Mouse (Mus musculus) heart, embryonic 10.5 days (tissue): ENCODE measurements around the gene Tmub2. TPM values are rescaled to one million over a fixed set of nuclear protein-coding genes. Genes with fewer than 3 reads are reported as not detected.

Experiments used
- DNase-seq: peaks from one replicate; pipeline ENCODE4 v3.0.0-alpha.2; 2017; ENCODE audit warnings: low spot score
- H3K27ac ChIP-seq: fragments of 300-500 bp; sonication (generic); 2 replicates; pipeline ENCODE4 v1.5.1; 2016; ENCODE audit warnings: mild to moderate bottlenecking
- H3K27me3 ChIP-seq: fragments of 300-500 bp; sonication (generic); 2 replicates; pipeline ENCODE4 v1.6.1; 2016; ENCODE audit warnings: mild to moderate bottlenecking; ENCODE audit not compliant: poor library complexity, insufficient read depth, severe bottlenecking
- H3K36me3 ChIP-seq: fragments of 300-500 bp; sonication (generic); 2 replicates; pipeline ENCODE4 v1.6.1; 2016; ENCODE audit warnings: mild to moderate bottlenecking, moderate library complexity
- H3K4me1 ChIP-seq: fragments of 300-500 bp; sonication (generic); 2 replicates; pipeline ENCODE4 v1.6.1; 2016; ENCODE audit warnings: mild to moderate bottlenecking
- H3K4me3 ChIP-seq: fragments of 300-500 bp; sonication (generic); 2 replicates; pipeline ENCODE4 v1.5.1; 2016; ENCODE audit warnings: mild to moderate bottlenecking, moderate library complexity
- H3K9me3 ChIP-seq: fragments of 300-500 bp; sonication (generic); 2 replicates; pipeline ENCODE4 v1.6.1; 2016; ENCODE audit warnings: mild to moderate bottlenecking, moderate library complexity
- WGBS: fragments of 180-500 bp; shearing (Covaris S2); methylation state at CpG from one replicate; pipeline ENCODE4 v1.1.7; 2016; 5-methylcytosine and 5-hydroxymethylcytosine counted together
- polyA plus RNA-seq: library from polyadenylated mRNA; unstranded; fragments of >200 nt; fragmentation: Nextera tagmentation; extraction: Ambion mirVana; gene quantifications from 2 replicates; pipeline ENCODE4 v1.2.1, GENCODE M21; 2016

Gene Tmub2
- polyA plus RNA-seq, 1 experiment from 2014 or later: 41.8 TPM

GRCm38 (mm10) chr11:102285095-102285834, 534 bp downstream of the Tmub2 start:
- no peak for DNase-seq
- H3K36me3 ChIP-seq: peaks cover 28% of the 10 kb centered on the region
- peak overlapping the region; percentile 90 for H3K27ac ChIP-seq
- H3K4me1 ChIP-seq: peaks cover 18% of the 10 kb centered on the region
- H3K4me3 ChIP-seq: peak overlapping the region; percentile 76
- H3K27me3 ChIP-seq: no peaks in the 10 kb centered on the region
- 5% methylated on average over 31 of the region's 31 CpGs for WGBS
- no peaks in the 10 kb centered on the region for H3K9me3 ChIP-seq

DNA sequence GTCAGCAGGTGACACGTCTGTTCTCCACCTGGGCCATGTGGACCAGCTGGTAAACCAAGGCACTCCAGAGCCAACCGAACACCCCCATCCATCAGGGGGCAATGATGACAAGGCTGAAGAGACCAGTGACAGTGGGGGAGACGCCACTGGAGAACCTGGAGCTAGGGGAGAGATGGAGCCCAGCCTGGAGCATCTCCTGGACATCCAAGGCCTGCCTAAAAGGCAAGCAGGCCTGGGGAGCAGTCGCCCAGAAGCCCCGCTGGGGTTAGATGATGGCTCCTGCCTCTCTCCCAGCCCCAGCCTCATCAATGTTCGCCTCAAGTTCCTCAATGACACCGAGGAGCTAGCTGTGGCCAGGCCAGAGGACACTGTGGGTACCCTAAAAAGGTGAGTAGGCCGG, 2.8 kb downstream of the Tmub2 start:
- peaks cover 25% of the 10 kb centered on the region for H3K4me1 ChIP-seq
- DNase-seq: no peak
- H3K9me3 ChIP-seq: no peaks in the 10 kb centered on the region
- no peaks in the 10 kb centered on the region for H3K27me3 ChIP-seq
- H3K4me3 ChIP-seq: peak overlapping the region; percentile 0; the same call in 1 of the 2 replicates
- H3K36me3 ChIP-seq: peaks cover 50% of the 10 kb centered on the region
- H3K27ac ChIP-seq: no peak overlapping the region; the same call in 1 of the 2 replicates
- WGBS: 90% methylated on average over 8 of the region's 8 CpGs

DNA sequence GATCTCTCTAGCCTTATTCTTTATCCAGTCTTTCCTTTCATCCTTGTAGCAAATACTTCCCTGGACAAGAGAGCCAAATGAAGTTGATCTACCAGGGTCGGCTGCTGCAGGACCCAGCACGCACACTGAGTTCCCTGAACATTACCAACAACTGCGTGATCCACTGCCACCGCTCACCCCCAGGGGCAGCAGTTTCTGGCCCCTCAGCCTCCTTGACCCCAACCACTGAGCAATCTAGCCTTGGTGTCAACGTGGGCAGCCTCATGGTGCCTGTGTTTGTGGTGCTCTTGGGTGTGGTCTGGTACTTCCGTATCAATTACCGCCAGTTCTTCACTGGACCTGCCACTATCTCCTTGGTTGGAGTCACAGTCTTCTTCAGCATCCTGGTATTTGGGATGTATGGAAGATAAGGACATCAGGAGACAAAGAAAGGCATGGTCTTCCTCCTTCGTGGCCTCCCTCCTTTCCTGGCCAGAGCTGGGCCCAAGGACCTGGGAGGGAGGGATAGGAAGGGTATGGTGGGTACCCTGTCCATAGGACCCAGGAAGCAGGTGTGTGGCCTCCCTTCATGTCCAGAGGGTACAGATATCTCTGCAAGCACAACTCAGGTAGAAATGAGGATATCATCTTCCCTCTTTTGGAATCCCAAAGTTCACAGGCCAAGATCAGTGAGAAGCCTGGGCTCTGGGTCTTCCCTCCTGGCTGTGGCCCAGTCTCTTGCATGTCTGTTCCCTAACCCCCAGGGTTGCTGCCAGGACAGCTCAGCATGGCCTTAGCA, 3.5 kb downstream of the Tmub2 start:
- Histone ChIP-seq H3K4me3 (no peak overlapping the region), H3K4me1 (peaks cover 25% of the 10 kb centered on the region), H3K27me3 (no peaks in the 10 kb centered on the region), H3K27ac (no peak overlapping the region), H3K9me3 (no peaks in the 10 kb centered on the region), H3K36me3 (peaks cover 57% of the 10 kb centered on the region)
- 80% methylated on average over 8 of the region's 8 CpGs for WGBS
- DNase-seq: no peak

- DNase-seq: no peak
- Histone ChIP-seq H3K27ac (no peak overlapping the region), H3K4me3 (no peak overlapping the region), H3K27me3 (no peaks in the 10 kb centered on the region), H3K36me3 (peaks cover 64% of the 10 kb centered on the region), H3K9me3 (no peaks in the 10 kb centered on the region), H3K4me1 (peaks cover 25% of the 10 kb centered on the region)
- WGBS: 82% methylated on average over 2 of the region's 2 CpGs
These were observed 4.2 kb downstream of the Tmub2 start for GRCm38 (mm10) chr11:102288913-102289312.

DNA sequence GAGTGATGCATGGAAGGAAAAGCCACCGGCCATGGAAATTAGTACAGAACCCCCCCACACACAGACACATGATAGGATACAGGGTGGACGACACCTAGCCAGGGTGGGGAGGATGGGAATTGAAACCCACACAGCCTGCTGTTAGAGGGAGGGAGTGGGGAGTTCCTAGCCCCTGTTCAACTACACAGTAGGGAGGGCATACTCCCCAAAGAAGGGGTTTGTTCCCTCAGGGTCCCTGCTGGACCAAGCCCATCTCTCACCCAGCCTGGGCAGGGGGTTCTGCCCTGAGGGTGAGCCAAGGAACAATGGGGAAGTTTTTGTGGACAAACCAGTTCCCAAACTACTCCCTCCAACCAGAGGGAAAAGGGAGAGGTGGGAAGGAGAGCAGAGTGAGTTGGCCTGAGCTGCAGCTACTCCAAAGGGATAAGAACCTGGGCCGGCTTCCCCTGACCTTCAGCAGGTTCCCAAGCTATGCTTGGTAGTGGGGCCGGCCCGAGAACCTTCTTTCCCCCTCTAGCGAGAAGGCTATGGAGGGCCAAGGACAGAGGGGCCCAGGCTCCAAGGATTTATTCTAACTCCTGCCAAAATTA, 4.9 kb downstream of the Tmub2 start:
- no peaks in the 10 kb centered on the region for H3K27me3 ChIP-seq
- no peak overlapping the region for H3K4me3 ChIP-seq
- no peak for DNase-seq
- peaks cover 29% of the 10 kb centered on the region for H3K4me1 ChIP-seq
- WGBS: 65% methylated on average over 6 of the region's 6 CpGs
- no peaks in the 10 kb centered on the region for H3K9me3 ChIP-seq
- H3K36me3 ChIP-seq: peaks cover 71% of the 10 kb centered on the region
- no peak overlapping the region for H3K27ac ChIP-seq

DNA sequence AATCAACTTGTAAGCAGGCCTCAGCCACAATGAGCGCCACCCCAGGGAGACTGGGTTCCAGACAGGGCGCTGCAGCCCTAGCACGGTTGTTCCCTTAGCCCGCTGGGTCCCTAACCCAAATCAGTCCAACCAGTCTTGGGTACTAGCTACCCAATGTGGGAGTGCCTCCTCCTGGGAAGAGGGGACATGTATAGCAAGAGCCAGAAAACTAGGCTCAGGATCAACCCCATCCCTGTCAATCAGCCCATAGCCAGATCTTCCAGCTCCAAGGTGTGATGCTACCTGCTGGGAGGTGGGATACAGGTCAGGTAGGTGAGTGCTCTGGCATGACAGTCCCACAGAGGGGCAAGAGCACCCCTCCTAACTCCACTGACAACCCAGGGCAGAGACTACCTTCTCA, 5.4 kb downstream of the Tmub2 start:
- Histone ChIP-seq H3K4me3 (no peak overlapping the region), H3K36me3 (peaks cover 74% of the 10 kb centered on the region)
- 80% methylated on average over 4 of the region's 4 CpGs for WGBS

DNA sequence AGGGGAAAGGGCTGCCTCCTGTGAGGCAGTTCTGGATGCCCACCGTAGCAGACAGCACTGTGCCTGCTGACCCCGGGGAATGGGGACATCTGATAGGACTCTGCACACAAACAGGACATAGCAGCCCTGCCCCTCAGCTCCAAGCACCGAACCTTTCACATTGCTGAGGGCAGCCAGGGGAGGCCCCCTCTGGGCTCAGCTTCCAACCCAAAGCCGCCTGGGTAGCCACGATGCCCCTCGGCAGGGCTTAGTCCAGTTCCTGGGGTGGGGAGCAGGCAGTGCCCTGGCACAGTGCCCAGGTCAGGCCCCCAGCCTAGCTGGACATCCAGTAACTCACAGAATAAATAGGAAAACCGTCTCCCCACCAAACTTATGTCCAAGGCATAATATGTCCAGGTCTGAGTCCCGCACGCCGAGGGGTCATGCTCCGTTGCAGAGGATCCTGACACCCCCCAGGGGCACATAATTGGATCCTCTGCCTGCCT, 6.4 kb downstream of the Tmub2 start:
- DNase-seq: no peak
- no peak overlapping the region for H3K27ac ChIP-seq
- H3K9me3 ChIP-seq: no peaks in the 10 kb centered on the region
- WGBS: 84% methylated on average over 11 of the region's 11 CpGs
- H3K4me3 ChIP-seq: no peak overlapping the region
- H3K36me3 ChIP-seq: peaks cover 74% of the 10 kb centered on the region
- no peaks in the 10 kb centered on the region for H3K27me3 ChIP-seq
- peaks cover 33% of the 10 kb centered on the region for H3K4me1 ChIP-seq

More for the DNA sequence above, 5.4 kb downstream of the Tmub2 start:
- DNase-seq: no peak
- no peaks in the 10 kb centered on the region for H3K27me3 ChIP-seq
- peaks cover 34% of the 10 kb centered on the region for H3K4me1 ChIP-seq
- no peak overlapping the region for H3K27ac ChIP-seq
- no peaks in the 10 kb centered on the region for H3K9me3 ChIP-seq

- DNase-seq: no peak
- Histone ChIP-seq H3K27me3 (no peaks in the 10 kb centered on the region), H3K36me3 (peaks cover 55% of the 10 kb centered on the region), H3K9me3 (no peaks in the 10 kb centered on the region), H3K4me1 (peaks cover 30% of the 10 kb centered on the region), H3K27ac (no peak overlapping the region), H3K4me3 (no peak overlapping the region)
- WGBS: 94% methylated on average over 13 of the region's 13 CpGs
These were observed 9.2 kb downstream of the Tmub2 start for GRCm38 (mm10) chr11:102293971-102294370.

GRCm38 (mm10) chr11:102294416-102294815, 9.7 kb downstream of the Tmub2 start:
- peak overlapping the region; percentile 90 for H3K4me3 ChIP-seq
- no peak for DNase-seq
- H3K9me3 ChIP-seq: no peaks in the 10 kb centered on the region
- H3K36me3 ChIP-seq: peaks cover 51% of the 10 kb centered on the region
- 78% methylated on average over 5 of the region's 5 CpGs for WGBS
- 0 out of 2 replicates have a peak overlapping the region, but pooled peaks have one; percentile 99 for H3K27ac ChIP-seq
- H3K4me1 ChIP-seq: peaks cover 30% of the 10 kb centered on the region
- H3K27me3 ChIP-seq: no peaks in the 10 kb centered on the region

- H3K4me1 ChIP-seq: peaks cover 30% of the 10 kb centered on the region
- H3K27ac ChIP-seq: peak overlapping the region; percentile 99
- DNase-seq: no peak
- no peaks in the 10 kb centered on the region for H3K9me3 ChIP-seq
- H3K36me3 ChIP-seq: peaks cover 48% of the 10 kb centered on the region
- no peaks in the 10 kb centered on the region for H3K27me3 ChIP-seq
- 80% methylated on average over 12 of the region's 12 CpGs for WGBS
- peak overlapping the region; percentile 90 for H3K4me3 ChIP-seq
These were observed 10.3 kb downstream of the Tmub2 start for GRCm38 (mm10) chr11:102294887-102295597.

DNA sequence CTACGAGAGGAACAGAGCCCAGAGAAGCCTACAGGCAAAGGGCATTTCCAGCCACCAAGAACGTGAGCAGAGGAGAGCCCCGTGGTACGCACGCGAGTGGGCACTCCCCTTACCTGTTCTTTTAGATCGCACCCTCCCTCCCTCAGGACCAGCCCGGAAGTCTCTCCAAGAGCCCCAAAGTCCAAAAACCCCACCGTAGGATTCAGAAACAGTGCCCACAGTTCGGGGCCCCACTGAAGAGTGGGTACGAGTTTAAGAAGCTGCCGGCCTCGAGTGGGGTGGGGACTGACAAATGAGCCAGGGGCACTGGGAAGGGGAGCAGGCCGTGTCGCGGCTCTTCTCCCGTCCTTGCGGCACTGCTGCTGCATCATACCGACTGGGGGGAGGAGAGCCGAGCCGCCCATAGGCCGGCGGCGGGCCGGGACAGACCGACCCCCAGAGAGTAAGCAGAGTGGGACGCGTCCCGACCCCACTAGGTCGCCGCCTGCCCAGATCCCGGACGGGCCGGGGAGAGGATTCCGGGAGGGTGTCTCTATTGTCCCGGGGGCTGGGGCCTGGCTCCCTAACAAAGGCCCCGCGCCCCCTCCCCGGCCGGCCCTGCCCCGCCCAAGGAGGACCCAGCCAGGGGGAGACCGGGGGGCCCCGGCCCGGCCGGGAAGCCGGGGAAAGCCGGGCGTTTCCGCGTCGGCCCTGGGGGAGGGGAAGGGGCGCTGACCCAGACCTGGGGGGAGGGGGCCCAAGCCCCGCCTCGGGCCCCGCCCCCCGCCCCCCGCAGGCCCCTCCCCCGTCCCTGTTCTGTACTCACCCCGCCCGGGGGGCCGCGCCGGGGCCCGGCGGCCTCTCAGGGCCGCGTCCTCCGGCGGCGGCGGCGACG, 11.1 kb downstream of the Tmub2 start:
- Histone ChIP-seq H3K9me3 (no peaks in the 10 kb centered on the region), H3K4me1 (peaks cover 27% of the 10 kb centered on the region), H3K27ac (peak overlapping the region; percentile 99), H3K27me3 (no peaks in the 10 kb centered on the region), H3K36me3 (peaks cover 40% of the 10 kb centered on the region), H3K4me3 (peak overlapping the region; percentile 90)
- WGBS: under 1% methylated on average over 47 of the region's 73 CpGs
- no peak for DNase-seq
